Mouse (Mus musculus): ENCODE measurements around the gene Cbl. TPM values are rescaled to one million over a fixed set of nuclear protein-coding genes. Genes with fewer than 3 reads are reported as not detected.

Gene Cbl
- polyA plus RNA-seq (2014; fragmentation: Nextera tagmentation; extraction: Ambion mirVana), result 20.9 and 21.9 TPM in 2 replicates

DNA sequence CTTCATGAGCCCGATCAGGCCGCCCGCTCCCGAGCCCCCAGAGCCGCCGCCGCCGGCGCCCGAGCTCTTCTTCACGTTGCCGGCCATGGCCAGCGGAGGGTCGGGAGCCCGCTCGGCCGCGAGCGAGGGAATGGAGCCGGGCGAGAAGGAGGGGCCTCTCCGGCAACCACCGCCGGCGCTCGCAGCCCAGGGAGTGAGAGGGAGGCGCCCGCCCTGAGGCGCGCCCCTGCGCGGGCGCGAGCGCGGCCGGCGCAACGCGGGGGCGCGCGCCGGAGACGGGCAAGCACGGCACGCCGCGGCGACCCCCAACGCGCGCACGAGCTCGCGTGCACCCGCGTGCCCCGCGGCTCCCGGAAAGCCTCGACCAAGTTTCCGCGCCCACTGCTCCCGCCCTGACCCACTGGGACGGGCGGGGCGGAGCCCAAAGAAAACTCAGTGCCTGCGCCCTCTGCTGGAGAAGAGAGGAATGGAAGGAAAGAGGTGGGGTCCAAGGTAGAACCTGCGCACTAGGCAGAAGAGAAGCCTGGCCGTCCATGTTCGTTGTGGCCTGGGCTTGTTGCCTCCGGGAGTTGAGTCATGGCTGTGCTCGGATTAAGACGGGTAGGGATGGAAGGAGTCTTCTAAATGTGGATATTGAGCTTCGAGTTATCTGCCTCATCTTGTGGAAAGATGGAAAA lies at the start of gene Cbl:
Cbl (minus strand) TSS at position 248 of the 677 bp plus-strand sequence.
- DNase-seq, result peak; percentile 99
- Histone ChIP-seq H3K4me2 (peak within 1 kb of the TSS; percentile 77), H3K27ac (ENCODE audit: low read depth) (peak within 1 kb of the TSS; percentile 90), H3K9me3 (ENCODE audit: low read depth, low read length) (no peaks in the 10 kb centered on the region), H3K4me1 (ENCODE audit: insufficient read depth) (0 out of 2 replicates have a peak, but pooled peaks cover 4% of the 10 kb centered on the region), H3K4me3 (ENCODE audit: low read depth, low read length) (peak within 1 kb of the TSS; percentile 88), H3K36me3 (ENCODE audit: insufficient read depth) (no peaks in the 10 kb centered on the region), H3K27me3 (ENCODE audit: insufficient read depth, low read length) (no peaks in the 10 kb centered on the region), H3K9ac (peak within 1 kb of the TSS; percentile 86)
- ATAC-seq (ENCODE audit: insufficient read depth), result peak; percentile 92
- WGBS, result under 1% methylated on average over 76 of the region's 76 CpGs
- peak; percentile 96 for TF ChIP-seq CTCF (IDR thresholded peaks at IDR 0.05; ENCODE audit: low read depth)

DNA sequence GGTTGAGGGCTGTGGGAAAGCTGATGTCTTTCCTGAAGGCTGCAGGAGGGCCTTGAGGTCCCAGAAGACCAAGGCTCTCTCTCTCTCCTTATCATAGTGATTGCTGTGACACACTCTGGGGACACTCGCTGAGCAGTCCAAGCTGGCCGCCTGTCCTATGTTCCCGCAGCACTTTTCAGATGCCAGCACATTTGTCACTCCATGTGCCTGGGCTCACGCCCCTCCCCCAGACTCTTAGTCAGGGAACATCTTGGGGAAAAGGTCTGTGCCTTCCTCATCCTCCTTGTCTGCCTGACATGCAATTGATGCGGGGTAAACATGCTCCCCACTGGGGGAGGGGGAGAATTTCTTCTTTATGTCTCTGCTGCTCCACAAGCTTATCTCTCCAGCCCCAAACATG lies 49.3 kb upstream of the Cbl start:
- Histone ChIP-seq H3K4me2 (no peak overlapping the region), H3K27ac (ENCODE audit: low read depth) (no peak overlapping the region), H3K9ac (no peak overlapping the region), H3K4me3 (ENCODE audit: low read depth, low read length) (no peak overlapping the region), H3K9me3 (ENCODE audit: low read depth, low read length) (no peaks in the 10 kb centered on the region), H3K27me3 (ENCODE audit: insufficient read depth, low read length) (peaks cover 14% of the 10 kb centered on the region), H3K36me3 (ENCODE audit: insufficient read depth) (no peaks in the 10 kb centered on the region), H3K4me1 (ENCODE audit: insufficient read depth) (no peaks in the 10 kb centered on the region)
- TF ChIP-seq CTCF (IDR thresholded peaks at IDR 0.05; ENCODE audit: low read depth), result no peak
- no peak for ATAC-seq (ENCODE audit: insufficient read depth)
- 36% methylated on average over 5 of the region's 5 CpGs for WGBS
- peak; percentile 5 for DNase-seq

DNA sequence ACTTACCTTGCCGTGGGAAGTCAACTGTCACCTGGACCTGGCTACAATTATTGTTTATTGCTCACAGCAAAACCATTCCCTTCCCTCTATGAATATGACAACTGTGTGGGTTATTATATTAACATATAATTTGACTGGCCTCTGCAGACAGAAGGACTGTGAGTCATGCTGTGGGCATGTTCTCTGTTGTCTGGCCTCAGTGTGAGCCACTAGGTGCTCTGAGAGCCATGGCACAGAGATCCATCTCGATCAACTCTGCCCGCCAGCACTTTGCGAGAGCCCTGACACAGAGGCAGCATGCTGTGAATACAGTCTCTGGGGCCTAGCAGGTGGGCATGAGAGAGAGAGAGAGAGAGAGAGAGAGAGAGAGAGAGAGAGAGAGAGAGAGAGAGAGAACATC lies 36.1 kb upstream of the Cbl start:
- Histone ChIP-seq H3K4me2 (no peak overlapping the region), H3K27me3 (ENCODE audit: insufficient read depth, low read length) (no peaks in the 10 kb centered on the region), H3K9me3 (ENCODE audit: low read depth, low read length) (no peaks in the 10 kb centered on the region), H3K27ac (ENCODE audit: low read depth) (no peak overlapping the region), H3K36me3 (ENCODE audit: insufficient read depth) (no peaks in the 10 kb centered on the region), H3K4me3 (ENCODE audit: low read depth, low read length) (no peak overlapping the region), H3K4me1 (ENCODE audit: insufficient read depth) (peaks cover 10% of the 10 kb centered on the region), H3K9ac (no peak overlapping the region)
- no peak for DNase-seq
- no peak for ATAC-seq (ENCODE audit: insufficient read depth)
- no peak for TF ChIP-seq CTCF (IDR thresholded peaks at IDR 0.05; ENCODE audit: low read depth)
- 79% methylated on average over 4 of the region's 4 CpGs for WGBS

DNA sequence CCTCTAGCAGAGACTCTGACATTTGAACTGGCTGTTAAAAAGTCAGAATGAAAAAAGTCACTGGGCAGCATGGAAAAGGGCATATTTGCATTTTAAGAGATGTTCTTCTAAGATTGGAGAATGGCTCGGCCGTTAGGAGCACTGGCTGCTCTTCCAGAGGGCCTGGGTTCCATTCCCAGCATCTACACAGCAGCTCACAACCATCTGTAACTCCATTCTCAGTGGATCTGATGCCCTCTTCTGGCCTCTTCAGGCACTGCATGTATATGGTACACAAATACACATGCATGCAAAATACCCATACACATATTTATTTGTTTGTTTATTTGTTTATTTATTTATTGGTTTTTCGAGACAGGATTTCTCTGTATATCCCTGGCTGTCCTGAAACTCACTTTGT lies 35.2 kb upstream of the Cbl start:
- Histone ChIP-seq H3K36me3 (ENCODE audit: insufficient read depth) (no peaks in the 10 kb centered on the region), H3K9me3 (ENCODE audit: low read depth, low read length) (no peaks in the 10 kb centered on the region), H3K4me2 (no peak overlapping the region), H3K27ac (ENCODE audit: low read depth) (no peak overlapping the region), H3K9ac (no peak overlapping the region), H3K27me3 (ENCODE audit: insufficient read depth, low read length) (no peaks in the 10 kb centered on the region), H3K4me1 (ENCODE audit: insufficient read depth) (peaks cover 10% of the 10 kb centered on the region), H3K4me3 (ENCODE audit: low read depth, low read length) (no peak overlapping the region)
- ATAC-seq (ENCODE audit: insufficient read depth) (no peak), DNase-seq (peak; percentile 49)
- peak; percentile 60 for TF ChIP-seq CTCF (IDR thresholded peaks at IDR 0.05; ENCODE audit: low read depth)
- WGBS, result 72% methylated on average over 3 of the region's 3 CpGs

DNA sequence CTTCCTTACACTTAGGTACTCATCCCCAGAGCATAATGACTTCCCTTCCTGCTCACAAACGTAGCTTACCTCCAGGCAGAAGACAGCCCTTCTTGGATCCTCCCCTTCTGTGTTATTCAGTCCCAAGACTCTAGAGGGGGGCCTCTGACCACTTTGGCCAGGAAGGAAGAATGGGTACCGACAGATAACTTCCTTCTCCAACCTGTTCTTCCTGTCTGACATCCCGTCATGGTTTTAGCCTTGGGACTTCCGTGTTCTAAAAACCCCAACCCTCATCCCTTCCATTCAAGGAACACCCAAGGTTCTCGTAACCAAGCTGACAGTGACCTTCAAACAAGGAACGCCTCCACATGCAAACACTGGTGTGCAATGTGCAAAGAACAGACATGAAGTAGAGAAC lies 34.6 kb upstream of the Cbl start, which contains the start of gene Nlrx1:
Nlrx1 (minus strand) TSS at position 168 of the 400 bp plus-strand sequence.
- H3K27ac ChIP-seq (ENCODE audit: low read depth), result peak within 1 kb of the TSS; percentile 80
- ATAC-seq (ENCODE audit: insufficient read depth) (peak; percentile 40), DNase-seq (no peak)
- no peak for TF ChIP-seq CTCF (IDR thresholded peaks at IDR 0.05; ENCODE audit: low read depth)
- H3K27me3 ChIP-seq (ENCODE audit: insufficient read depth, low read length), result no peaks in the 10 kb centered on the region
- peak within 1 kb of the TSS; percentile 79 for H3K4me2 ChIP-seq
- peak within 1 kb of the TSS; percentile 79 for H3K9ac ChIP-seq
- WGBS, result 62% methylated on average over 6 of the region's 6 CpGs
- H3K9me3 ChIP-seq (ENCODE audit: low read depth, low read length), result no peaks in the 10 kb centered on the region
- no peaks in the 10 kb centered on the region for H3K36me3 ChIP-seq (ENCODE audit: insufficient read depth)
- peak within 1 kb of the TSS; percentile 53 for H3K4me3 ChIP-seq (ENCODE audit: low read depth, low read length)
- peaks cover 10% of the 10 kb centered on the region for H3K4me1 ChIP-seq (ENCODE audit: insufficient read depth)

DNA sequence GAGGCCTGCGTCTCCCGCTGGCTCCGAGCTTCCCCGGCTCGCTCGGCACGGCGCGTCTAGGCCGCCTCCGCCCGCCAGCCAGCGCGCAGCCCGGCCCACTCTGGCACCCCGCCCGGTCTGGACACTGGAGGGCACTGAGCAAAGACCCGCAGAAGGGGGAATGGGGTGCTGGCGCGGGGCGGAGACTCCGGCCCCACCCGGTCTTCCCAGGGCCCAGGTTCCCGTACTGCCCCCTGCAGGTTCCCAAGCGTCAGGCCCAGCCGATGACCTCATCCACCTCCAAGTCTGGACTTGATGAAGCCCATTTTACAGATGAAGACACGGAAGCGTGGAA lies 34.1 kb upstream of the Cbl start:
- no peaks in the 10 kb centered on the region for H3K9me3 ChIP-seq (ENCODE audit: low read depth, low read length)
- peak overlapping the region; percentile 79 for H3K4me2 ChIP-seq
- ATAC-seq (ENCODE audit: insufficient read depth) (peak; percentile 95), DNase-seq (peak; percentile 95)
- H3K36me3 ChIP-seq (ENCODE audit: insufficient read depth), result no peaks in the 10 kb centered on the region
- H3K4me1 ChIP-seq (ENCODE audit: insufficient read depth), result peaks cover 10% of the 10 kb centered on the region
- peak overlapping the region; percentile 79 for H3K9ac ChIP-seq
- WGBS, result 6% methylated on average over 28 of the region's 28 CpGs
- peak overlapping the region; percentile 80 for H3K27ac ChIP-seq (ENCODE audit: low read depth)
- no peaks in the 10 kb centered on the region for H3K27me3 ChIP-seq (ENCODE audit: insufficient read depth, low read length)
- H3K4me3 ChIP-seq (ENCODE audit: low read depth, low read length), result peak overlapping the region; percentile 53
- peak; percentile 75 for TF ChIP-seq CTCF (IDR thresholded peaks at IDR 0.05; ENCODE audit: low read depth)

DNA sequence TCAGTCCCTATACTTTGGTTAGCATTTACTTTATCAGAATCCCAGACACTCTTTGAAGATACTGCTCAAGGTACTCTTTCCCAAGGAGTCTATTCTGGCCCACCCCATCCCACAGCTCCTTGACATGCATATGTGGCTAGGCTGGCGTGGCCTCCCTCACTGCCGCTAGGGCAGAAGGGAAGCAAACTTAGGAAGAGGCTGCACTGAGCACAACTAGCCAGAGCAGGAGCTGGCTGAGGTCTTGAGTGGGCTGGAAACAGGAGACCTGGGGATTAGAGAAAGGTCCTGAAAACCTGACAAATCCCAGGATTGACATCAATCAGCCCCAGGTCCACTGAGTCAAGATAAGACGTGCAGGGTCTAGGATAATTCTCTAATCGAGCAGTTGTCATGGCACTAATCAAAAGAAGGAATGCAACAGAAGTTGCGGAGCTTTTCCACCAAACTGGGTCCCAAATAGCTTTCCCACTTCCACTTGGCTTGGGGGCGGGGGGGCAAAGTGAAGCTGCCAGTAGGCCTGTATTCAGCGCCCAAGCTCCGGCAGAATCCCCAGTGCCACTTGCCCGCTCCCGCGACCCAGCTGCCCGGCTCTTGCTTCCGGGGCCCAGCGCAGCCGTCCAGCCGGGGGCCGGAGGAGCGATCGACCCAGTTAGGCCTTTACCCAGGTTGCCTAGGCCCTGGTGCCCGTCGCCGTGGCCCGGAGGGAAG lies 33.6 kb upstream of the Cbl start:
- ATAC-seq (ENCODE audit: insufficient read depth) (peak; percentile 43), DNase-seq (peak; percentile 62)
- H3K4me2 ChIP-seq, result peak overlapping the region; percentile 79
- 0 out of 2 replicates have a peak, but pooled peaks have one; percentile 20 for TF ChIP-seq CTCF (IDR thresholded peaks at IDR 0.05; ENCODE audit: low read depth)
- H3K9ac ChIP-seq, result peak overlapping the region; percentile 79
- peaks cover 10% of the 10 kb centered on the region for H3K4me1 ChIP-seq (ENCODE audit: insufficient read depth)
- peak overlapping the region; percentile 80 for H3K27ac ChIP-seq (ENCODE audit: low read depth)
- no peaks in the 10 kb centered on the region for H3K27me3 ChIP-seq (ENCODE audit: insufficient read depth, low read length)
- peak overlapping the region; percentile 53 for H3K4me3 ChIP-seq (ENCODE audit: low read depth, low read length)
- no peaks in the 10 kb centered on the region for H3K36me3 ChIP-seq (ENCODE audit: insufficient read depth)
- H3K9me3 ChIP-seq (ENCODE audit: low read depth, low read length), result no peaks in the 10 kb centered on the region
- 7% methylated on average over 23 of the region's 23 CpGs for WGBS

Data from lung, embryonic 14.5 days (tissue).